Mouse (Mus musculus): ENCODE results near the gene 4930595D18Rik. TPM values are rescaled to one million over a fixed set of nuclear protein-coding genes. Genes with fewer than 3 reads are reported as not detected.

4930595D18Rik gene
- polyA plus RNA-seq, 1 experiment from 2014 or later: not detected

GRCm38 (mm10) chr12:111182378-111182777 lies 1.9 kb downstream of the 4930595D18Rik start:
- 95% methylated on average over 6 of the region's 6 CpGs for WGBS

DNA sequence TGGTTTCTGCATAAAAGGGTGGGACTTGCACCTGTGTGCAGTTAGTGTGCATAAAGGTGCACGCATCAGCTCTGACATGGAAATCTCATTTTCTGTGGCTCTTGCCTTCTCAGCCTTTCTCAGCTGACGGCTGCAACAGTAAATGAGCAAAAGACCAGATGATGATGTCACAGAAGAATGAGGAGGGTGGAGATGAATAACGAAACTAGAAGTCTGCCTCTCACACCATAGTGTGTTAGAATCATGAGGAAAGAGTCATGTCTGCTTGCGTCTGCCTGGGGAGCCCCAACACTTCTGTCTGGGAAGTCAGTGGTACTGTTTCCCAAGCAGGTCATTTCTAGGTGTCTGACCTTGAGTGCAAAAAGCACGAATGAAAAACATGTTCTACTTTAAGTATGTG lies 2.4 kb downstream of the 4930595D18Rik start:
- Histone ChIP-seq H3K9me3 (replicated peaks; ENCODE audit: control insufficient read depth, low read length) (no peaks in the 10 kb centered on the region), H3K36me3 (ENCODE audit: control insufficient read depth, insufficient read depth) (no peaks in the 10 kb centered on the region), H3K9ac (ENCODE audit: low read length) (no peak overlapping the region), H3K27me3 (ENCODE audit: control insufficient read depth, insufficient read depth, low read length) (no peaks in the 10 kb centered on the region), H3K4me3 (ENCODE audit: low read length) (no peak overlapping the region), H3K4me2 (ENCODE audit: low read depth, low read length) (no peak overlapping the region), H3K4me1 (ENCODE audit: control insufficient read depth, insufficient read depth, low read length) (peaks cover 3% of the 10 kb centered on the region; the same call in 1 of the 2 replicates), H3K27ac (ENCODE audit: low read length) (no peak overlapping the region)
- WGBS: 76% methylated on average over 5 of the region's 5 CpGs
- no peak for ATAC-seq (replicated peaks; ENCODE audit: extremely low read depth, insufficient read depth, low FRiP score)

More at GRCm38 (mm10) chr12:111182378-111182777, 1.9 kb downstream of the 4930595D18Rik start:
- Histone ChIP-seq H3K9ac (ENCODE audit: low read length) (no peak overlapping the region), H3K4me3 (ENCODE audit: low read length) (no peak overlapping the region), H3K4me1 (ENCODE audit: control insufficient read depth, insufficient read depth, low read length) (peaks cover 7% of the 10 kb centered on the region; the same call in 1 of the 2 replicates), H3K27me3 (ENCODE audit: control insufficient read depth, insufficient read depth, low read length) (no peaks in the 10 kb centered on the region), H3K4me2 (ENCODE audit: low read depth, low read length) (no peak overlapping the region), H3K9me3 (replicated peaks; ENCODE audit: control insufficient read depth, low read length) (no peaks in the 10 kb centered on the region), H3K36me3 (ENCODE audit: control insufficient read depth, insufficient read depth) (no peaks in the 10 kb centered on the region), H3K27ac (ENCODE audit: low read length) (no peak overlapping the region)
- ATAC-seq (replicated peaks; ENCODE audit: extremely low read depth, insufficient read depth, low FRiP score): no peak

DNA sequence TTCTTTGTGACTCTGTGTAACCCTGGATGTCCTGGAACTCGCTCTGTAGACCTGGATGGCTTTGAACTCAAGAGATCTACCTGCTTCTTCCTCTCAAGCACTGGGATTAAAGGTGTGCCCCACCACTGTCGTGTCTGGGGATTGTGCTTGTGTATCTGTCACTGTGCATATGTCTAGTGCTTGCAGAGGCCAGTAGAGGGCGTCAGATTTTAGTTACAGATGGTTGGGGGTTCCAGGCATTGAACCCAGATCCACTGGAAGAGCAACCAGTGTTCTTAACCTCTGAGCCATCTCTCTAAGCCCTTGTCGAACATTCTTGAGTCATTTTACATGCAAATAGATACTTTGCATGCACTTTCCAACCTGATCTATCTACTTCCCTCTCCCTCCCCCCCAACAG lies 5.5 kb downstream of the 4930595D18Rik start:
- no peaks in the 10 kb centered on the region for H3K9me3 ChIP-seq (replicated peaks; ENCODE audit: control insufficient read depth, low read length)
- H3K4me3 ChIP-seq (ENCODE audit: low read length): no peak overlapping the region
- no peaks in the 10 kb centered on the region for H3K4me1 ChIP-seq (ENCODE audit: control insufficient read depth, insufficient read depth, low read length)
- H3K27ac ChIP-seq (ENCODE audit: low read length): no peak overlapping the region
- H3K36me3 ChIP-seq (ENCODE audit: control insufficient read depth, insufficient read depth): no peaks in the 10 kb centered on the region
- H3K27me3 ChIP-seq (ENCODE audit: control insufficient read depth, insufficient read depth, low read length): no peaks in the 10 kb centered on the region
- ATAC-seq (replicated peaks; ENCODE audit: extremely low read depth, insufficient read depth, low FRiP score): no peak
- H3K4me2 ChIP-seq (ENCODE audit: low read depth, low read length): no peak overlapping the region
- no peak overlapping the region for H3K9ac ChIP-seq (ENCODE audit: low read length)
- 81% methylated on average over 4 of the region's 4 CpGs for WGBS

DNA sequence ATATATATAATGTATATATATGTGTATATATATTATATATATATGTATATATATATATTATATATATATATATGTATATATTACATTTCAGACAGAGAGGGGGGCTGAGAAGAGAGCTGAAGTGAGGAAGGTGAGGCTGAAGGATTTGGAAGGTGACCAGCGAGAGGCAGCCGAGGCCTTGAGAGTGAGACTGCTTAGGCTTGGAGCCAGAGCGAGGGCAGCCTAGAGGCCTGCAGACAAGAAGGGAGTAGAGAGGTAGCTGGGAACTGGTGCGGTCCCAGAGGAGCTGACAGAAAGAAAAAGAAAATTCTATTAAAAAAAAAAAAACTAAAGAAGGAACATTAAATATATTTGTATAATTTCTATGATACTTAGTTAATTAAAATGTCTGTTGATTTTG lies 15.4 kb downstream of the 4930595D18Rik start:
- Histone ChIP-seq H3K27me3 (ENCODE audit: control insufficient read depth, insufficient read depth, low read length) (no peaks in the 10 kb centered on the region), H3K4me2 (ENCODE audit: low read depth, low read length) (no peak overlapping the region), H3K9ac (ENCODE audit: low read length) (no peak overlapping the region), H3K4me1 (ENCODE audit: control insufficient read depth, insufficient read depth, low read length) (peaks cover 23% of the 10 kb centered on the region), H3K4me3 (ENCODE audit: low read length) (no peak overlapping the region), H3K9me3 (replicated peaks; ENCODE audit: control insufficient read depth, low read length) (no peaks in the 10 kb centered on the region), H3K27ac (ENCODE audit: low read length) (no peak overlapping the region), H3K36me3 (ENCODE audit: control insufficient read depth, insufficient read depth) (no peaks in the 10 kb centered on the region)
- 84% methylated on average over 4 of the region's 4 CpGs for WGBS
- ATAC-seq (replicated peaks; ENCODE audit: extremely low read depth, insufficient read depth, low FRiP score): no peak

- Histone ChIP-seq H3K27me3 (ENCODE audit: control insufficient read depth, insufficient read depth, low read length) (no peaks in the 10 kb centered on the region), H3K36me3 (ENCODE audit: control insufficient read depth, insufficient read depth) (no peaks in the 10 kb centered on the region), H3K4me2 (ENCODE audit: low read depth, low read length) (peak overlapping the region; percentile 90), H3K9me3 (replicated peaks; ENCODE audit: control insufficient read depth, low read length) (no peaks in the 10 kb centered on the region), H3K4me1 (ENCODE audit: control insufficient read depth, insufficient read depth, low read length) (peaks cover 31% of the 10 kb centered on the region), H3K27ac (ENCODE audit: low read length) (peak overlapping the region; percentile 83), H3K4me3 (ENCODE audit: low read length) (peak overlapping the region; percentile 92), H3K9ac (ENCODE audit: low read length) (peak overlapping the region; percentile 90)
- under 1% methylated on average over 48 of the region's 48 CpGs for WGBS
- peak; percentile 21; the same call in 1 of the 2 replicates for ATAC-seq (replicated peaks; ENCODE audit: extremely low read depth, insufficient read depth, low FRiP score)
Observed at GRCm38 (mm10) chr12:111166681-111167289, 17.5 kb downstream of the 4930595D18Rik start.

DNA sequence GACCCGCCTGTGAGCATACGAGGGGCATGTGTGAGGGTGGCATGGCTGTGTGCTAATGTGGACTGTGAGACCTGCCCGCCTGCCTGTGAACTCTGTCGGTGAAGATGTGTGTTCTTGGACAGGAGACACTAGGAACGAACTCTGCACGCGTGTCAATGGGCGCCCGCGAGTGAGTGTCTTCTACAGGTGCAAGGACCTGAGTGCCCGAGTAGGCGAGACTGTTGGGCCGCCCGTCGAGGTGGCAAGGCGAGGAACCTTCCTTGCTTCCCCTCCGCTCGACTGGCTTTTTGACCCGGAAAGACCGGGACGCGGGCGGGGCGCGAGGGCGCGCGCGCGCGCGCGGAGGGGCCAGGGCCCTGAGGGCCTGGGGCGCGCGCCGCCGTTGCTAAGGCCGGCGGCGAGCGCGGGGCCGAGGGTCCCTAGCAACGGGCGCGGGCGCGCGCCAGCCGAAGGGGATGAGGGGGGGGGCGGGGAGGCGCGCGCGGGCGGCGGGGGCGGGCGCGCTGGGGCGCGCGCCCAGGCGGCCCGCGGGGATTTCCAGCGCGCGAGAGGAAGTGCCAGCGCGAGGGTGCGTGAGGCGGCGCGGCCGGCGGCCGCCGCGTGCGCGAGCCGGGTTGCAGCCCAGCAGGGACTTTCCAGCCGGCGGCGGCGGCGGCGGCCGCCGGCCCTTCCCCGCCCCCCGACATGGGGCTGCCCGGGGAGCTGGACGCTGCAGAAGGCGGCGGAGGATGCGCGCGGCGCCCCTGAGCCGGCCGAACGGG lies 18.3 kb downstream of the 4930595D18Rik start, which contains the start of gene Traf3:
Gene Traf3 (plus strand): TSS at position 540 of the 761 bp plus-strand sequence.
- no peaks in the 10 kb centered on the region for H3K9me3 ChIP-seq (replicated peaks; ENCODE audit: control insufficient read depth, low read length)
- peak within 1 kb of the TSS; percentile 90 for H3K4me2 ChIP-seq (ENCODE audit: low read depth, low read length)
- no peaks in the 10 kb centered on the region for H3K27me3 ChIP-seq (ENCODE audit: control insufficient read depth, insufficient read depth, low read length)
- WGBS: 8% methylated on average over 52 of the region's 105 CpGs
- H3K27ac ChIP-seq (ENCODE audit: low read length): peak within 1 kb of the TSS; percentile 83
- H3K36me3 ChIP-seq (ENCODE audit: control insufficient read depth, insufficient read depth): no peaks in the 10 kb centered on the region
- peak within 1 kb of the TSS; percentile 90 for H3K9ac ChIP-seq (ENCODE audit: low read length)
- peak; percentile 61 for ATAC-seq (replicated peaks; ENCODE audit: extremely low read depth, insufficient read depth, low FRiP score)
- H3K4me3 ChIP-seq (ENCODE audit: low read length): peak within 1 kb of the TSS; percentile 92
- peaks cover 31% of the 10 kb centered on the region for H3K4me1 ChIP-seq (ENCODE audit: control insufficient read depth, insufficient read depth, low read length)

GRCm38 (mm10) chr12:111165146-111165812 lies 19.0 kb downstream of the 4930595D18Rik start:
- H3K36me3 ChIP-seq (ENCODE audit: control insufficient read depth, insufficient read depth): no peaks in the 10 kb centered on the region

GRCm38 (mm10) chr12:111164310-111164751 lies 20.0 kb downstream of the 4930595D18Rik start:
- Histone ChIP-seq H3K9ac (ENCODE audit: low read length) (peak overlapping the region; percentile 70), H3K9me3 (replicated peaks; ENCODE audit: control insufficient read depth, low read length) (no peaks in the 10 kb centered on the region), H3K36me3 (ENCODE audit: control insufficient read depth, insufficient read depth) (no peaks in the 10 kb centered on the region), H3K4me1 (ENCODE audit: control insufficient read depth, insufficient read depth, low read length) (peaks cover 31% of the 10 kb centered on the region), H3K4me3 (ENCODE audit: low read length) (peak overlapping the region; percentile 58), H3K27ac (ENCODE audit: low read length) (peak overlapping the region; percentile 58), H3K27me3 (ENCODE audit: control insufficient read depth, insufficient read depth, low read length) (no peaks in the 10 kb centered on the region), H3K4me2 (ENCODE audit: low read depth, low read length) (peak overlapping the region; percentile 75)
- 4% methylated on average over 13 of the region's 13 CpGs for WGBS
- peak; percentile 80 for ATAC-seq (replicated peaks; ENCODE audit: extremely low read depth, insufficient read depth, low FRiP score)

More at GRCm38 (mm10) chr12:111165146-111165812, 19.0 kb downstream of the 4930595D18Rik start:
- ATAC-seq (replicated peaks; ENCODE audit: extremely low read depth, insufficient read depth, low FRiP score): no peak
- Histone ChIP-seq H3K27me3 (ENCODE audit: control insufficient read depth, insufficient read depth, low read length) (no peaks in the 10 kb centered on the region), H3K4me2 (ENCODE audit: low read depth, low read length) (peak overlapping the region; percentile 90), H3K9me3 (replicated peaks; ENCODE audit: control insufficient read depth, low read length) (no peaks in the 10 kb centered on the region), H3K4me3 (ENCODE audit: low read length) (peak overlapping the region; percentile 92), H3K27ac (ENCODE audit: low read length) (peak overlapping the region; percentile 83), H3K9ac (ENCODE audit: low read length) (peak overlapping the region; percentile 90), H3K4me1 (ENCODE audit: control insufficient read depth, insufficient read depth, low read length) (peaks cover 31% of the 10 kb centered on the region)
- WGBS: 64% methylated on average over 10 of the region's 10 CpGs
